Mouse (Mus musculus) cerebellum, adult 2 months (tissue): ENCODE results near the gene Rpl24. TPM values are rescaled to one million over a fixed set of nuclear protein-coding genes. Genes with fewer than 3 reads are reported as not detected.
"Not testable (repeated sequence)": the region's sequence is repeated elsewhere in the genome, so short reads cannot be mapped to it uniquely, and the experiment has no call there.

Experiments
- DNase-seq, 2 experiments: peaks; one replicate each; pipeline ENCODE4 v3.0.0; 2021
- H3K27ac ChIP-seq: fragments of 200-500 bp; 2 replicates; pipeline ENCODE4 v1.5.1; 2012; ENCODE audit warnings: low read length, control low read depth, inconsistent platforms; ENCODE audit not compliant: insufficient read depth
- H3K27me3 ChIP-seq: fragments of 200-500 bp; 2 replicates; pipeline ENCODE4 v1.6.1; 2012; ENCODE audit warnings: inconsistent platforms, mild to moderate bottlenecking, low read length, moderate library complexity; ENCODE audit not compliant: control insufficient read depth, insufficient read depth
- H3K4me1 ChIP-seq: fragments of 200-500 bp; 2 replicates; pipeline ENCODE4 v1.6.1; 2011; ENCODE audit warnings: low read length; ENCODE audit not compliant: control insufficient read depth, insufficient read depth
- H3K4me3 ChIP-seq: fragments of 200-500 bp; replicated peaks from 2 replicates; pipeline ENCODE3; 2011; ENCODE audit warnings: mild to moderate bottlenecking, low read depth, low read length, control low read depth; ENCODE audit not compliant: insufficient read depth
- CTCF ChIP-seq: fragments of 200-500 bp; IDR thresholded peaks from 2 replicates; pipeline ENCODE4 v1.5.1; 2011; ENCODE audit warnings: low read depth, mild to moderate bottlenecking, control low read depth, low read length, moderate library complexity, borderline replicate concordance; ENCODE audit not compliant: insufficient read depth
- POLR2A ChIP-seq: fragments of 200-500 bp; IDR thresholded peaks from 2 replicates; pipeline ENCODE4 v1.6.1; 2011; ENCODE audit warnings: low read length, control low read depth, borderline replicate concordance; ENCODE audit not compliant: insufficient read depth
- WGBS: fragments of 180-500 bp; shearing (Covaris S2); methylation state at CpG from one replicate; pipeline ENCODE4 v1.1.7; 2018; 5-methylcytosine and 5-hydroxymethylcytosine counted together
- polyA plus RNA-seq: library from polyadenylated mRNA; depleted of rRNA; stranded (reverse); fragments of >200 nt; gene quantifications from 2 replicates; pipeline ENCODE4 v1.2.3, GENCODE M21; 2012

The Rpl24 gene
- polyA plus RNA-seq, 1 experiment: 431 TPM

GRCm38 (mm10) chr16:55940781-55941180, 25.3 kb upstream of the Rpl24 start:
- Histone ChIP-seq H3K4me3 (no peak overlapping the region), H3K27me3 (no peaks in the 10 kb centered on the region), H3K4me1 (no peaks in the 10 kb centered on the region), H3K27ac (no peak overlapping the region)
- WGBS: 88% methylated on average over 4 of the region's 4 CpGs
- no peak for TF ChIP-seq CTCF
- TF ChIP-seq POLR2A: no peak
- no peak for DNase-seq

GRCm38 (mm10) chr16:55947266-55947665, 18.8 kb upstream of the Rpl24 start:
- WGBS: 54% methylated on average over 3 of the region's 3 CpGs
- TF ChIP-seq POLR2A (no peak), CTCF (no peak)
- H3K27ac ChIP-seq: no peak overlapping the region
- DNase-seq: no peak
- no peaks in the 10 kb centered on the region for H3K27me3 ChIP-seq
- no peaks in the 10 kb centered on the region for H3K4me1 ChIP-seq
- no peak overlapping the region for H3K4me3 ChIP-seq

DNA sequence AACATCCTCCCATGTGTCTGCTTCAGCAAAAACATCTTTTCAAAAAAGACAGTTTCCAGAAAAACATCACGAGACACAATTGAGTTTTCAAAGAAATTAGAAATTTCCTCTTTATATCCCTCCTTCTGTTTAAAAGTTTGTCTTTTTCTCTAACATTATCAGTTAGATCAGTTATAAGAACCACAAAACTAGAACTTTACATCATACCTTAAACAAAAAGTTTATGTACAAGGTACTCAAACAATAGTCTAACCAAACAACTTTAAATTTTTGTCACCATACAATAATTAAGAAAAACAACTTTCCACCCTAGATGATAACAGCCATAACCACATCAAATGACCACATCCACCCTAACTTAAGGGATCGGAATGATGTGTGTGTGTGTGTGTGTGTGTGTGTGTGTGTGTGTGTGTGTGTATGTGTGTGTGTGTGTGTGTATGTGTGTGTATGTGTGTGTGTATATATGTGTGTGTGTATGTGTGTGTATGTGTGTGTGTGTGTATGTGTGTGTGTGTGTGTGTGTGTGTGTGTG, 18.1 kb upstream of the Rpl24 start:
- H3K4me3 ChIP-seq, H3K4me1 ChIP-seq, H3K27me3 ChIP-seq, DNase-seq, H3K27ac ChIP-seq: not testable (repeated sequence)
- 83% methylated on average over 2 of the region's 2 CpGs for WGBS

DNA sequence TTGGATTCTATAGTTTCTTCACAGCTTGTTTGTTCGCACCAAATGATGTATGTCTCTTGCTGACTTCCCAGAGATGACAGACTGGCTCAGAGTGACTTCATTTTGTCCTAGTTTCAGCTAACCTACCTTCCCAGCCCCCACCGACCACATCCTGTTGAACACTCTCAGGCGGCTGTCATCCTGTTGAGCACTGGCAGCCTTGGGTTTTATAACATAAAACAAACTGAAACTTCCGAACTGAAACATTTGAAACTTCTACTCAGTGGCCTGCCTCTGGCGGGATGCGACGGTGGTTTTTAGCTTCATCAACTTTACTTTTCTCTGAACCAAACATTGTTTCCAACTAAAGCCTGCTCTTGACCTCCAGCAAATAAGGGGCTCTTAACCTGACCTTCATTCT, 17.1 kb upstream of the Rpl24 start:
- no peak for DNase-seq
- no peak overlapping the region for H3K27ac ChIP-seq
- H3K4me3 ChIP-seq: no peak overlapping the region
- 77% methylated on average over 7 of the region's 7 CpGs for WGBS
- TF ChIP-seq CTCF (no peak), POLR2A (no peak)
- no peaks in the 10 kb centered on the region for H3K4me1 ChIP-seq
- H3K27me3 ChIP-seq: no peaks in the 10 kb centered on the region

DNA sequence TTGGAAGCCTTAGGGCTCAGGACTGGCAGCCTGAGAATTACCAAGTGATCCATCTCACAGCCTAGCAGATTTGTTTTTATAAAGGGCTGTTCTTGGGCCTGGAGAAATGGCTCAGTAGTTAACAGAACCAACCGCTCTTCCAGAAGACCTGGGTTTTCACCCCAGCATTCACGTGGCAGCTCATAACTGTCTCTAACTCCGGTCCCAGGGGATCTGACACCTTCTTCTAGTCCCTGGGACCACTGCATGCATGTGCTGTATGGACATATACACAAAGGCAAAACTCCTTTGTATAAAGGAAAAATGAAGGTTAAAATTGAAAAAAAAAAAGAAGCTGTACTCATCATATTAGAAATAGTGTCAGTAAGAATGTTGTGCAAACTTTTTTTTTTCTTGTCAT, 15.6 kb upstream of the Rpl24 start:
- no peak overlapping the region for H3K27ac ChIP-seq
- H3K4me1 ChIP-seq: no peaks in the 10 kb centered on the region

DNA sequence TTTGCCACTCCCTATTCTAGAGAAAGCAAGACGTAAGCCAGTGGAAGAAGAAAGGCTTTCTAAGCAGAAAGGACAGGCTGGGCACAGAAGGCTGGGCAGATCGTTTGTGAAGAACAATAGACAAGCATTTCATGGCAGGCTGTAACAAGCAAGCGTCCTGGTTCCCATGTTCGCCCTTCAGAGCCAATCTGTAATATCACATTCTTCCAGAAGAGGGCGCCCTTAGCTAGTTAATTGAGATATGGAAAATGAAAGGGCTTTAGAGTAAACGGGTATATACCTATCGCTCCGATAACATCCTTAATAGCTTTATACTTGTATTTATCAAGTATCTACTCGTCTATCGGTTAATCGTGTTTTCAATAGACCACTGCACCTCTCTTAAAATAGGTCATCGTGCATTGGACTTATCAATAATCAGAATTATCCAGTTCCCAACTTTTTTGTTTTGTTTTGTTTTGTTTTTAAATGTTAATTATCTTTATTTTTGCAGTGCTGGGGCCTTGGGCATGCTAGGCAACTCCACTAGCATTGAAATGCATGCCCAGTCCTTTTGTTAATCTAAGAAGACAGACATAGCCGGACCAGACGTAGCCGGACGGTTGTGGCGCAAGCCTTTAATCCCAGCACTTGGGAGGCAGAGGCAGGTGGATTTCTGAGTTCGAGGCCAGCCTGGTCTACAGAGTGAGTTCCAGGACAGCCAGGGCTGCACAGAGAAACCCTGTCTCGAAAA, 15.0 kb upstream of the Rpl24 start:
- peak; percentile 67 for TF ChIP-seq CTCF
- no peak for TF ChIP-seq POLR2A
- H3K4me3 ChIP-seq: no peak overlapping the region

More for the DNA sequence above, 15.6 kb upstream of the Rpl24 start:
- 60% methylated on average over 3 of the region's 3 CpGs for WGBS
- no peak overlapping the region for H3K4me3 ChIP-seq
- DNase-seq: no peak
- no peaks in the 10 kb centered on the region for H3K27me3 ChIP-seq
- TF ChIP-seq CTCF (no peak), POLR2A (no peak)

DNA sequence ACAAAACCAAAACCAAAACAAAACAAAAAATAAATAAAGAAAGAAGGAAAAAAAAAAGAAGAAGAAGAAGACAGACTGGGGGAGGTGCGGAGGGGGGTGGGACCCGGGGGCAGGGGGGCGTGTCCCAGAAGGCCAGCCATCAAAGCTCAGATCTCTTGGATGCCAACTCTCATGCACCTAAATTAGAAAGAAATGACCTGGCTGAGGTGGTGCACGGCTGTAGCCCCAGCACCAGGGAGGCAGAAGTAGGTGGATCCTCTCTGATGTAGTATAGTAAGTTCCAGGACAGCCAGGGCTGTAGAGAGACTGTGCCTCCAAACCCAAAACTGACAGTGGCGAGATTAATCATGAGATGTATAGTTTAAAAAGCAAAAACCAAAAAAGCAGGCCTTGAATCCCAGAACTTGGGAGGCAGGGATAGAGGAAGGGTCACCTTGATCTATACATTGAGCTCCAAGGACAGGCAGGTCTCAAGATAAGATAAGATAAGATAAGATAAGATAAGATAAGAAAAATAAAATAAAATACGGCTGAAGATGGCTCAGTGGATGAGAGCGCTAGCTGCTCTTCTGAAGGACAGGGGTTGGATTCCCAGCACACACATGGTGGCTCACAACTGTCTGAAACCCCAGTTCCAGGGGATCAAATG, 14.3 kb upstream of the Rpl24 start:
- Histone ChIP-seq H3K4me3 (no peak overlapping the region), H3K27ac (no peak overlapping the region), H3K27me3 (no peaks in the 10 kb centered on the region), H3K4me1 (no peaks in the 10 kb centered on the region)
- TF ChIP-seq CTCF (no peak), POLR2A (no peak)
- no peak for DNase-seq
- 82% methylated on average over 7 of the region's 7 CpGs for WGBS

More for the DNA sequence above, 15.0 kb upstream of the Rpl24 start:
- DNase-seq: peak; percentile 55 to 67
- Histone ChIP-seq H3K27ac (no peak overlapping the region), H3K4me1 (no peaks in the 10 kb centered on the region), H3K27me3 (no peaks in the 10 kb centered on the region)
- WGBS: 35% methylated on average over 19 of the region's 19 CpGs

- H3K27ac ChIP-seq: no peak overlapping the region
- no peaks in the 10 kb centered on the region for H3K27me3 ChIP-seq
- H3K4me3 ChIP-seq: no peak overlapping the region
- TF ChIP-seq CTCF (no peak), POLR2A (no peak)
- no peaks in the 10 kb centered on the region for H3K4me1 ChIP-seq
- DNase-seq: no peak
These were observed 13.3 kb upstream of the Rpl24 start for GRCm38 (mm10) chr16:55952771-55953170.

- not testable (repeated sequence) for H3K4me3 ChIP-seq, DNase-seq, H3K4me1 ChIP-seq, H3K27ac ChIP-seq, H3K27me3 ChIP-seq
- 94% methylated on average over 9 of the region's 9 CpGs for WGBS
These were observed 11.9 kb upstream of the Rpl24 start for GRCm38 (mm10) chr16:55954196-55954595.

DNA sequence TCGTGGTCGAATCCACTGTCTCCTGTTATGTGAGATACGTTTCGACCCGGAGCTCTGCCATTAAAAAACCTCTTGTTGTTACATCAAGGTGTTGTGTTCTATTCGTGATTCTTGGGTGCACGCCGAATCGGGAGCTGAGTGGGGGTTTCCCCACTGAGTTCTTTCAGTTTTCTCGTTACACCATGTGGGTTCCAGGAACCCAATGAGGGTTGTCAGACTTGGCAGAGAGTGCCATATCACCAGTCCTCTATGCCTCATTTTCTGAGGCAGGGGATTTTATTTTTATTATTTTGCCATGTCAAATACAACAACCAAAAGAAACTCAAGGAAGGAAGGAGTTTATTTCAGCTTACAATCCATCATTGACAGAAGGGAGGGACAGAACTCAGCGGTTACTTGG, 3.0 kb upstream of the Rpl24 start:
- not testable (repeated sequence) for DNase-seq, H3K4me3 ChIP-seq, H3K27ac ChIP-seq, H3K27me3 ChIP-seq, H3K4me1 ChIP-seq
- 74% methylated on average over 6 of the region's 11 CpGs for whole genome bisulfite sequencing
